Comparison of ENCODE assay signal across 26 mouse cellular contexts in the genomic region with DNA sequence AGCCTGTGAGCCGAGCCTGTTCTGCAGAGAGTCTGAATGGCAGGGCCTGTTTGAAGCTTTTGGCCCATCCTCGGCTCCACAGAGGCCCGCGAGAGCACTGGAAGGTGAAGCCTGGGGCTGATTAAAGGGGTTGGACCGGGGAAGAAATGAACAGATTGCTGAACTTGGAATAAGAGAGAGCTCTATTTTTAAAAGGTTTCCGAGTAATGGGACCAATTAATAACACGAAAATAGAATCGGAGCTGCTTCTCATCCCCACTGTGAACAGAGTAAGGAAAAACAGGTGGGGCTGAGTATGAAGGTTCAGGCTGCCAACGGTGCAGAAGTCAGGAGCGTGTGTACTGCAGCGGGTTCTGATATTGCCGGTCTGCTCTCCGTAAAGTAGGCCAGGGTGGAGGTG.
DNase-seq lines count a peak whose midpoint lies in the region; ATAC-seq and TF ChIP-seq lines count a peak whose summit lies in the region.
"Had no signal": no experiment of that assay in that cellular context is flagged by ENCODE, and none has a peak within 500 bp of the region (broad histone marks: within the 10 kb centered on the region; RNA-seq: fewer than 3 reads in every experiment).

No protein-coding gene starts in this region.

- H3K9me3 ChIP-seq in kidney, embryonic 15.5 days (replicated peaks) = no peaks in the 10 kb centered on the region
- H3K9me3 ChIP-seq: heart, embryonic 12.5 days; hindbrain, embryonic 13.5 days; limb, embryonic 10.5 days; limb, embryonic 15.5 days; midbrain, embryonic 13.5 days had no signal

- H3K9ac ChIP-seq in kidney, embryonic 15.5 days = no peak overlapping the region
- H3K9ac ChIP-seq: heart, embryonic 12.5 days; hindbrain, embryonic 13.5 days; limb, embryonic 15.5 days; liver, embryonic 14.5 days; midbrain, embryonic 13.5 days had no signal

- no peak overlapping the region for H3K4me2 ChIP-seq in kidney, embryonic 15.5 days
- H3K4me2 ChIP-seq: heart, embryonic 12.5 days; hindbrain, embryonic 13.5 days; limb, embryonic 15.5 days; midbrain, embryonic 13.5 days had no signal

- H3K27ac ChIP-seq in layer of hippocampus, adult 2 months = peak overlapping the region; percentile 73
- H3K27ac ChIP-seq in kidney, embryonic 15.5 days = no peak overlapping the region
- H3K27ac ChIP-seq: heart, adult 2 months; hindbrain, embryonic 13.5 days; limb, embryonic 10.5 days; limb, embryonic 15.5 days; liver, embryonic 14.5 days; macrophage; midbrain, embryonic 13.5 days had no signal

- H3K4me1 ChIP-seq in kidney, embryonic 15.5 days = no peaks in the 10 kb centered on the region
- H3K4me1 ChIP-seq: heart, embryonic 12.5 days; hindbrain, embryonic 13.5 days; limb, embryonic 10.5 days; midbrain, embryonic 13.5 days had no signal

- H3K4me3 ChIP-seq in layer of hippocampus, adult 2 months = no peak overlapping the region
- H3K4me3 ChIP-seq in kidney, embryonic 15.5 days (replicated peaks) = no peak overlapping the region
- H3K4me3 ChIP-seq: erythroblast, embryonic 14.5 days; heart, adult 2 months; heart, embryonic 12.5 days; hindbrain, embryonic 13.5 days; limb, embryonic 10.5 days; limb, embryonic 15.5 days; midbrain, embryonic 13.5 days had no signal

- no peaks in the 10 kb centered on the region for H3K27me3 ChIP-seq in kidney, embryonic 15.5 days
- H3K27me3 ChIP-seq: heart, embryonic 12.5 days; hindbrain, embryonic 13.5 days; limb, embryonic 15.5 days; midbrain, embryonic 13.5 days had no signal

- 89% methylated on average over 13 of the region's 13 CpGs for WGBS in kidney, embryonic 15.5 days

- TF ChIP-seq CTCF in layer of hippocampus, adult 2 months (conservative IDR thresholded peaks at IDR 0.05) = no peak

- peak; percentile 8 to 12 for DNase-seq in layer of hippocampus, adult 2 months (ENCODE audit: low spot score in 2 of 2)
- no peak for DNase-seq in layer of hippocampus, postnatal 36 days
- DNase-seq in ZHBTc4 (ENCODE audit: low read depth, low spot score) = peak; percentile 10
- DNase-seq in cerebellum, adult 18-20 months = peak; percentile 73 to 83
- peak; percentile 35 to 50 for DNase-seq in cerebellum, postnatal 10 days
- no peak for DNase-seq in adrenal gland, postnatal 10 days
- DNase-seq: heart, adult 2 months; heart, postnatal 4 days; kidney, adult 8-10 months; kidney, postnatal 25 days; lung, adult 2 months; lung, postnatal 10 days; thymus, postnatal 14 days had no signal

- no peak for ATAC-seq in kidney, embryonic 15.5 days (replicated peaks; ENCODE audit: low FRiP score)
- no peak for ATAC-seq in activated CD4-positive, CD25-positive, alpha-beta regulatory T cell, adult 4 months
- ATAC-seq: forebrain, embryonic 16.5 days; intestine, embryonic 16.5 days; midbrain, embryonic 13.5 days had no signal

- H3K36me3 ChIP-seq in kidney, embryonic 15.5 days = no peaks in the 10 kb centered on the region
- H3K36me3 ChIP-seq: G1E; heart, embryonic 12.5 days; hindbrain, embryonic 13.5 days; limb, embryonic 10.5 days; limb, embryonic 15.5 days; midbrain, embryonic 13.5 days had no signal

Comparison
In these comparisons a context has a peak if more than half of its experiments do, and no peak if none do; other contexts are left out.
1. DNase-seq: peak in layer of hippocampus, adult 2 months (2 of 2), ZHBTc4 (single experiment), cerebellum, adult 18-20 months (2 of 2) and cerebellum, postnatal 10 days (2 of 2); none in layer of hippocampus, postnatal 36 days (0 of 2) and adrenal gland, postnatal 10 days (single experiment).